Mouse (Mus musculus) olfactory bulb, adult 2 months (tissue): ENCODE results near the gene Dnajb2.

Experiments used
- CTCF ChIP-seq: fragments of 200-500 bp; IDR thresholded peaks from 2 replicates; pipeline ENCODE4 v1.5.1; 2012; ENCODE audit warnings: low read depth, mild to moderate bottlenecking, low read length, moderate library complexity; ENCODE audit not compliant: insufficient read depth
- POLR2A ChIP-seq: fragments of 200-500 bp; IDR thresholded peaks from 2 replicates; pipeline ENCODE4 v1.6.1; 2012; ENCODE audit warnings: mild to moderate bottlenecking, low read depth, low read length, moderate library complexity; ENCODE audit not compliant: insufficient read depth

- TF ChIP-seq CTCF (no peak), POLR2A (no peak)
Measured at GRCm38 (mm10) chr1:75284911-75285310, 48.7 kb downstream of the Dnajb2 start.
